Mouse (Mus musculus) heart, embryonic 16.5 days (tissue): ENCODE results near the gene Jagn1. TPM values are rescaled to one million over a fixed set of nuclear protein-coding genes. Genes with fewer than 3 reads are reported as not detected.

ENCODE experiments used
- ATAC-seq: fragments of 200-750 bp; cut with Nextera tagmentation; replicated peaks from 2 replicates; pipeline ENCODE4 v1.8.0; 2017; ENCODE audit warnings: moderate number of reproducible peaks; ENCODE audit not compliant: insufficient read depth, low FRiP score; ENCODE audit errors: extremely low read depth
- H3K27ac ChIP-seq: fragments of 300-500 bp; sonication (generic); 2 replicates; pipeline ENCODE4 v1.5.1; 2014; ENCODE audit warnings: mild to moderate bottlenecking, low read length, control low read depth, moderate library complexity
- H3K27me3 ChIP-seq: fragments of 300-500 bp; sonication (generic); 2 replicates; pipeline ENCODE4 v1.6.1; 2014; ENCODE audit warnings: low read length, mixed read lengths; ENCODE audit not compliant: control insufficient read depth, insufficient read depth
- H3K36me3 ChIP-seq: fragments of 300-500 bp; sonication (generic); 2 replicates; pipeline ENCODE4 v1.6.1; 2014; ENCODE audit not compliant: control insufficient read depth, insufficient read depth
- H3K4me1 ChIP-seq: fragments of 300-500 bp; sonication (generic); 2 replicates; pipeline ENCODE4 v1.6.1; 2014; ENCODE audit warnings: low read length, mixed read lengths; ENCODE audit not compliant: control insufficient read depth, insufficient read depth
- H3K4me2 ChIP-seq: fragments of 300-500 bp; sonication (generic); 2 replicates; pipeline ENCODE4 v1.6.1; 2014; ENCODE audit warnings: low read depth, mild to moderate bottlenecking, control low read depth, low read length
- H3K4me3 ChIP-seq: fragments of 300-500 bp; sonication (generic); 2 replicates; pipeline ENCODE4 v1.5.1; 2014; ENCODE audit warnings: mild to moderate bottlenecking, control low read depth, low read length
- H3K9ac ChIP-seq: fragments of 300-500 bp; sonication (generic); 2 replicates; pipeline ENCODE4 v1.6.1; 2014; ENCODE audit warnings: low read length, control low read depth
- H3K9me3 ChIP-seq: fragments of 300-500 bp; sonication (generic); replicated peaks from 2 replicates; pipeline ENCODE4 v1.6.1; 2016; ENCODE audit warnings: low read length; ENCODE audit not compliant: control insufficient read depth
- WGBS: fragments of 180-500 bp; shearing (Covaris S2); extraction: QIAGEN DNeasy Blood & Tissue Kit; methylation state at CpG from one replicate; pipeline ENCODE4 v1.1.7; 2014; 5-methylcytosine and 5-hydroxymethylcytosine counted together
- polyA plus RNA-seq: library from polyadenylated mRNA; unstranded; fragments of >200 nt; fragmentation: Nextera tagmentation; extraction: Ambion mirVana; gene quantifications from 2 replicates; pipeline ENCODE4 v1.2.1, GENCODE M21; 2015

Jagn1 gene
- polyA plus RNA-seq, 1 experiment from 2014 or later = 64.5 TPM

DNA sequence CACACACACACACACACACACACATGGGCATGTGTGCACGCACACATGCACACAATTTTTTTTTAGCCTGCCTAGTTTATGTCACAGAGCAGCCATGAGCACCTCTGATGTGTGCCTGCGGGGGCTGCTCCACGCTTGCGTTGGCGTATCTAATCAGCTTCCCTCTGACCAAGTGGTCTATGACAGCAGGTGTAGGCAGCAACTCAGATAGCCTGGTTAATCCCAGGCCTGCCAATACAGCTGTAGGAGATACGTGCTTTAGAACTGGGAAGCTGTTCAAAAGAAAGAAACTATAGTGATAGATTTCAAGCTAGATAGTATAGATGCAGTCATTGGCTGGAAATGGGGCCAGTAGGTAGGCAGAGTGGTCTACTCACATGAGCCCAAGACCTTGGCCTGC, 31.3 kb downstream of the Jagn1 start:
- H3K4me3 ChIP-seq = no peak overlapping the region
- H3K9ac ChIP-seq = no peak overlapping the region
- H3K4me2 ChIP-seq = no peak overlapping the region
- no peak overlapping the region for H3K27ac ChIP-seq
- H3K9me3 ChIP-seq = no peaks in the 10 kb centered on the region
- ATAC-seq = no peak
- H3K27me3 ChIP-seq = peaks cover 3% of the 10 kb centered on the region; the same call in 1 of the 2 replicates
- peaks cover 19% of the 10 kb centered on the region for H3K4me1 ChIP-seq
- 61% methylated on average over 6 of the region's 6 CpGs for WGBS
- H3K36me3 ChIP-seq = no peaks in the 10 kb centered on the region

DNA sequence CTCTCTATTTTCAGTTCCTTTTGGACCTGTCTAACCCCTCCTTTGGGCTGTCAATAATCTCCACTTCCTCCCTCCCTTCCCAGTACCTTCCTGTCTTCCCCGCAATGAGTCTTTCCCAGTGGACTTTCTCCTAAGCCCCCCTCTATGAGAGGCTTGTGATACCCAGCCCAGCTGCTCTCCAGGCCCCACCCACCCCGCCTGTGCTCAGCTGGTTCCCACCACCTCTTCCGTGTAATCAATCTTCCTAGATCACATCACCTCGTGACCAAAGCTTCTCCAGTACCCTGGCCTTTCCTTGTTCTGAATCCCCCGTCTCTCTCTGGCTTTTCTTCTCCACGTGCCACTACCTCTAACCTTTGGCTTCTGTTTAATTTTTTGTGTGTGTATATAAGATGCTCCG, 35.0 kb downstream of the Jagn1 start:
- Histone ChIP-seq H3K4me3 (no peak overlapping the region), H3K36me3 (no peaks in the 10 kb centered on the region), H3K4me2 (no peak overlapping the region), H3K9me3 (no peaks in the 10 kb centered on the region), H3K9ac (no peak overlapping the region), H3K27ac (no peak overlapping the region), H3K4me1 (peaks cover 19% of the 10 kb centered on the region), H3K27me3 (no peaks in the 10 kb centered on the region)
- ATAC-seq = no peak
- WGBS = 47% methylated on average over 7 of the region's 7 CpGs

DNA sequence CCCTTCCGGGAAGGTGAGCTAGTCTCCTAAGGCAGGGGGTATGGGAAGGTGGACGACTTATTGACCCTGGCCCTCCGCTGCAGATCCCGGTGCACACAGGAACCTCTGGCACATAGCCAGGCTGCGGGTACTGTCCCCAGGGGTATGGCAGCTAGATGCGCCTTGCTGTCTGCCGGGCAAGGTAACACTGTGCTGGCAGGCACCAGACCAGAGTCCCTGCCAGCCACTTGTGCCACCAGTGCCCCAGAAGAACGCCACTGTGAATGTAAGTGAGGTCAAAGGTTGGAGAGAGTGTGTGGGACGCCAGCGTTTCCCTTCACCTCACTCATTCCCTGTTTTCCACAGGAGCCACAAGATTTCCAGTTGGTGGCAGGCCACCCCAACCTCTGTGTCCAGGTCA, 36.5 kb downstream of the Jagn1 start:
- no peak for ATAC-seq
- Histone ChIP-seq H3K36me3 (no peaks in the 10 kb centered on the region), H3K4me3 (no peak overlapping the region), H3K9me3 (no peaks in the 10 kb centered on the region), H3K27me3 (no peaks in the 10 kb centered on the region), H3K4me2 (no peak overlapping the region), H3K9ac (no peak overlapping the region), H3K4me1 (peaks cover 21% of the 10 kb centered on the region), H3K27ac (no peak overlapping the region)
- WGBS = 82% methylated on average over 10 of the region's 10 CpGs

DNA sequence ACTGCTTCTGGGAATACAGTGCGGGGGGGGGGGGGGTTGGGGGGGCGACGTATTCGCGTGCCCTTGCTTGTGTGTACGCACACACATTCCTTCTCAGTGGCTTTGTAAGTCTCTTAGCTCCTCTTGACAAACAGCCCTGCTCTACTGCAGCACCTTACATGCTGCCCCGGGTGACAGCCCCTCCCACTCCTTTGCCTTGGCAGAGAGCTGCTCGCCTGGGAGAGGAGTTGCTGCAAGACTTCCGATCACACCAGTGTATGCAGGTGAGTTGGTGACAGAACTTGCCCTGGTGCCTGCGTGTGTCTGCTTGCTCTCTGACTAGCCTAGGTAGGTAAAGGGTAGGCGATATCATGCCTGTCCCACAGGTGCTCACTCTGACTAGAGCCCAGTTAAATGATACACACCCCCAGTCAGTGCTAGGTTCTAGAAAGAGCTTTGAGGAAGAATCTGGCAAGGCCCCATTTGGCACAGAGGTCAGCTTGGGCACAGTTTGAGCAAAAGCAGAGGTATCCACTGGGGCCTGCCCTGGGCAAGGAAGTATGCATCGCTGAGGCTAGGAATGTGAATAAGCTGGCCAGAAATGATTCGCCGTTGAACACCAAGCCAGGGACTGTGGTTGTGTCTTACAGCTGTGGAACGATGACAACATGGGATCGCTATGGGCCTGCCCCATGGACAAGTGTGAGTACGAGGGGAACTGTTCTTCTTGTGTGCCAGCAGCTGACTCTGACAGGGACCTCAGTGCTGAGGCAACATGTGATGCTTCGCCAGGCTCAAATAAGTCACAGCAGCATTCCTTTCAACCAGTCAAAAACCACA, 38.4 kb downstream of the Jagn1 start:
- WGBS = 47% methylated on average over 18 of the region's 18 CpGs
- no peaks in the 10 kb centered on the region for H3K27me3 ChIP-seq
- ATAC-seq = 0 out of 2 replicates have a peak, but pooled peaks have one; percentile 2
- no peaks in the 10 kb centered on the region for H3K9me3 ChIP-seq
- peak overlapping the region; percentile 79 for H3K27ac ChIP-seq
- H3K4me2 ChIP-seq = no peak overlapping the region
- peaks cover 23% of the 10 kb centered on the region for H3K4me1 ChIP-seq
- H3K4me3 ChIP-seq = no peak overlapping the region
- H3K36me3 ChIP-seq = no peaks in the 10 kb centered on the region
- 0 out of 2 replicates have a peak overlapping the region, but pooled peaks have one; percentile 11 for H3K9ac ChIP-seq

DNA sequence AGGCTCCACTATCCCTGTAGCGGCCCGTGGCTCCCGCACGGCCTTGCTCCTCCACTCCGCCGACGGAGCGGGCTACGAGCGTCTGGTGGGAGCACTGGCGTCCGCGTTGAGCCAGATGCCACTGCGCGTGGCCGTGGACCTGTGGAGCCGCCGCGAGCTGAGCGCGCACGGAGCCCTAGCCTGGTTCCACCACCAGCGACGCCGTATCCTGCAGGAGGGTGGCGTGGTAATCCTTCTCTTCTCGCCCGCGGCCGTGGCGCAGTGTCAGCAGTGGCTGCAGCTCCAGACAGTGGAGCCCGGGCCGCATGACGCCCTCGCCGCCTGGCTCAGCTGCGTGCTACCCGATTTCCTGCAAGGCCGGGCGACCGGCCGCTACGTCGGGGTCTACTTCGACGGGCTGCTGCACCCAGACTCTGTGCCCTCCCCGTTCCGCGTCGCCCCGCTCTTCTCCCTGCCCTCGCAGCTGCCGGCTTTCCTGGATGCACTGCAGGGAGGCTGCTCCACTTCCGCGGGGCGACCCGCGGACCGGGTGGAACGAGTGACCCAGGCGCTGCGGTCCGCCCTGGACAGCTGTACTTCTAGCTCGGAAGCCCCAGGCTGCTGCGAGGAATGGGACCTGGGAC, 40.2 kb downstream of the Jagn1 start:
- H3K4me1 ChIP-seq = peaks cover 23% of the 10 kb centered on the region
- no peaks in the 10 kb centered on the region for H3K27me3 ChIP-seq
- peak overlapping the region; percentile 72 for H3K4me2 ChIP-seq
- peak overlapping the region; percentile 79 for H3K9ac ChIP-seq
- H3K36me3 ChIP-seq = no peaks in the 10 kb centered on the region
- no peaks in the 10 kb centered on the region for H3K9me3 ChIP-seq
- under 1% methylated on average over 61 of the region's 65 CpGs for WGBS
- H3K4me3 ChIP-seq = peak overlapping the region; percentile 60
- peak; percentile 23 for ATAC-seq
- peak overlapping the region; percentile 92 for H3K27ac ChIP-seq

DNA sequence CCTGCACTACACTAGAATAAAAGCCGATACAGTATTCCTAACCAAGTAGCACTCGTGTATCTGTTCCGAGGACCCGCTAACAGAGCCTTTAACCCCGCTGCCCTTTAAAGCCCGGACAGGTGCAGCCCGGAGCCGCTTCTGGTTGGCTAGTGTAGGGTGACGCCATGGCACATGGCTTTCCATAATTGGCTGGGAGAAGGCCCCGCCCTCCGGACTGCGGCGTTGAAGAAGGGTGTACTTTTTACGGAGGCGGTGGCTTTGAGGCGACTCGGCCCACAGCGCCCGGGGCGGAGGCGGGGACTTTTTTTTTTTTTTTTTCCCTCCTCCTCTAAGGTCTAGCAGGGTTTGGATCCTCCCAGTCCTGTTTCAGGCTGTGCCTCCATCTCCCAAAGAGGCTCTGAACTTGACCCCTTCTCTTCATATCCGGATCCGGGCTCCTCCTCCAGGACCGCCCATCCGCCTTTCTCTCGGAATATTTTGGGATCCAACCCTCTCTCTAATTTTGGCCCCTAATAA, 40.8 kb downstream of the Jagn1 start, which contains the start of gene Creld1:
Gene Creld1 (plus strand): TSS at position 198 of the 516 bp plus-strand sequence.
- peak; percentile 96 for ATAC-seq
- H3K4me2 ChIP-seq = peak within 1 kb of the TSS; percentile 72
- H3K27ac ChIP-seq = peak within 1 kb of the TSS; percentile 92
- H3K9me3 ChIP-seq = no peaks in the 10 kb centered on the region
- H3K4me1 ChIP-seq = peaks cover 23% of the 10 kb centered on the region
- H3K27me3 ChIP-seq = no peaks in the 10 kb centered on the region
- H3K36me3 ChIP-seq = no peaks in the 10 kb centered on the region
- H3K4me3 ChIP-seq = peak within 1 kb of the TSS; percentile 60
- peak within 1 kb of the TSS; percentile 83 for H3K9ac ChIP-seq
- WGBS = 0% methylated on average over 26 of the region's 26 CpGs

DNA sequence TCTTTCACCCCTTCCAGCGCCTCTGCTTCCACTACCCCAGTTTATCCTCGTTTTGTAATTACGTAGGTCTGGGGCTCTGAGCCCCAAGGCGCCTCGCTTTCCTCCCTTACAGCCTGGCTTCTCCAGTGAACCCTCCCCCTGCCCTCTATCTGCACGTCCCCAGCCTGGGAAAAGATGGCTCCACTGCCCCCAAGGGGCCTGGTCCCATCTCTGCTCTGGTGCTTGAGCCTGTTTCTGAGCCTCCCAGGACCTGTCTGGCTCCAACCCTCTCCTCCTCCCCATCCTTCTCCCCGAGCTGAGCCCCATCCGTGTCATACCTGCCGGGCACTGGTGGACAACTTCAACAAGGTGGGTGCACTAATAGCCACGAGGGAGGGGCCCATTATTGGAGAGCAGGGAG, 41.4 kb downstream of the Jagn1 start:
- H3K9ac ChIP-seq = peak overlapping the region; percentile 83
- peaks cover 3% of the 10 kb centered on the region; the same call in 1 of the 2 replicates for H3K36me3 ChIP-seq
- ATAC-seq = 0 out of 2 replicates have a peak, but pooled peaks have one; percentile 14
- H3K4me2 ChIP-seq = peak overlapping the region; percentile 72
- peak overlapping the region; percentile 60 for H3K4me3 ChIP-seq
- no peaks in the 10 kb centered on the region for H3K9me3 ChIP-seq
- H3K27me3 ChIP-seq = no peaks in the 10 kb centered on the region
- H3K27ac ChIP-seq = peak overlapping the region; percentile 92
- WGBS = 9% methylated on average over 10 of the region's 10 CpGs
- peaks cover 23% of the 10 kb centered on the region for H3K4me1 ChIP-seq

DNA sequence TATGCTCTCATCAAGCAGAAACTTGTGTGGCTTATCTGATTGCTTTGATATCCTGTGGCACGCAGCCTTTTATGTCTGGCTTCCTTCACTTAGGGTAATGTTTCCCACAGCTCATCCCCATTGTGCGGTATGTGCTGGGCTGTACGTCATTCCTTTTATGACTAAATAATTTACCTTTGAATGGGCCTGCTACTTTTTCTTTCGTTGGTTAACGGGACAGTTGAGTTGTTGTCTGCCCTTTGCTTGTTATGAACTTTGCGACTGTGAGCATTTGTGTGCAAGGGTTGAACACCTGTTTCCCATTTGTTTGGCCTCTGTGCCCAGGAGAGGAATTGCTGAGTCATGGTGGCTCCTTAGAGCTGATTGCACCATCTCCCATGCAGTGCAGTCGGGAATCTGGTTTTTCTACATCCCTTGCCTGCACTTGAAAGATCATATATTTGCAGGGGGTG, 44.8 kb downstream of the Jagn1 start:
- no peak overlapping the region for H3K4me3 ChIP-seq
- H3K4me1 ChIP-seq = peaks cover 3% of the 10 kb centered on the region
- 61% methylated on average over 7 of the region's 7 CpGs for WGBS
- H3K9me3 ChIP-seq = no peaks in the 10 kb centered on the region
- no peak for ATAC-seq
- no peaks in the 10 kb centered on the region for H3K27me3 ChIP-seq
- peaks cover 7% of the 10 kb centered on the region for H3K36me3 ChIP-seq
- H3K9ac ChIP-seq = no peak overlapping the region
- no peak overlapping the region for H3K27ac ChIP-seq
- no peak overlapping the region for H3K4me2 ChIP-seq

DNA sequence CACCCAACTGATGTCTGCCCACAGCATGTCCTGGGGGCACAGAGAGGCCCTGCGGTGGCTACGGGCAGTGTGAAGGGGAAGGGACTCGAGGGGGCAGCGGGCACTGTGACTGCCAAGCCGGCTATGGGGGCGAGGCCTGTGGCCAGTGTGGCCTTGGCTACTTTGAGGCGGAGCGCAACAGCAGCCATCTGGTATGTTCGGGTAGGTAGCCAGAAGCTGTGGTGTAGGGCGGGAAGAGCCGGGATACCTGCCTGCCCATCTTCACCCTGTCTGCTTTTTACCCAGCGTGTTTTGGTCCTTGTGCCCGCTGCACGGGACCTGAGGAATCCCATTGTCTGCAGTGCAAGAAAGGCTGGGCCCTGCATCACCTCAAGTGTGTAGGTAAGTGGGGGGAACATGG, 47.0 kb downstream of the Jagn1 start:
- Histone ChIP-seq H3K9ac (no peak overlapping the region), H3K4me2 (no peak overlapping the region), H3K4me3 (no peak overlapping the region), H3K27me3 (no peaks in the 10 kb centered on the region), H3K36me3 (peaks cover 7% of the 10 kb centered on the region), H3K9me3 (no peaks in the 10 kb centered on the region), H3K4me1 (no peaks in the 10 kb centered on the region; the same call in 1 of the 2 replicates), H3K27ac (no peak overlapping the region)
- no peak for ATAC-seq
- WGBS = 93% methylated on average over 14 of the region's 14 CpGs
